Mouse (Mus musculus) gastrocnemius, adult 2 months (tissue): Measurements from ENCODE around the gene Ehmt1. TPM values are rescaled to one million over a fixed set of nuclear protein-coding genes. Genes with fewer than 3 reads are reported as not detected.
A peak's percentile ranks its signal among the peaks of the same experiment; 100 is the strongest.
"Not testable (repeated sequence)": the region's sequence is repeated elsewhere in the genome, so short reads cannot be mapped to it uniquely, and the experiment has no call there.

Source experiments
- DNase-seq: peaks from one replicate; pipeline ENCODE4 v3.0.0; 2022
- H3K27ac ChIP-seq: fragments of 200-600 bp; 2 replicates; pipeline ENCODE4 v1.8.1; 2022; ENCODE audit warnings: mild to moderate bottlenecking
- H3K4me3 ChIP-seq: fragments of 200-600 bp; 2 replicates; pipeline ENCODE4 v1.8.1; 2022; ENCODE audit warnings: mild to moderate bottlenecking, moderate library complexity
- CTCF ChIP-seq: fragments of 200-600 bp; IDR thresholded peaks from 2 replicates; pipeline ENCODE4 v1.8.1; 2022; ENCODE audit warnings: antibody characterized with exemption, mild to moderate bottlenecking, moderate library complexity
- intact Hi-C: fragments of 180-260 bp; cut with DNase I; formaldehyde crosslinking; loops from one replicate; pipeline ENCODE4 v1.15.1; 2025
- long read RNA-seq, 2 experiments: library from polyadenylated mRNA; stranded (forward); transcript quantifications; one replicate each; pipeline ENCODE4 v2.0.0; 2021
- total RNA-seq, 2 experiments: library from RNA; stranded (reverse); gene quantifications; 2 replicates each; pipeline ENCODE4 v1.2.3; 2021

Gene Ehmt1
- total RNA-seq: 10 to 100 TPM; 28.3 to 29.0 TPM
- long read RNA-seq, experiment 1, full-length matches to known transcripts: 8 of 13 reads
- long read RNA-seq, experiment 1, partial matches to known transcripts: 1 of 13 reads
- long read RNA-seq, experiment 1, other reads (novel, unspliced or antisense): 4 of 13 reads
- long read RNA-seq, experiment 2, full-length matches to known transcripts: 2 of 16 reads
- long read RNA-seq, experiment 2, partial matches to known transcripts: 6 of 16 reads
- long read RNA-seq, experiment 2, other reads (novel, unspliced or antisense): 8 of 16 reads

- H3K27ac ChIP-seq: peak within 1 kb of the TSS; percentile 91
- DNase-seq: peak; percentile 98
- intact Hi-C loops: no loop called here
- TF ChIP-seq CTCF: peak; percentile 19; the same call in 1 of the 2 replicates
- H3K4me3 ChIP-seq: peak within 1 kb of the TSS; percentile 87
Measured at GRCm38 (mm10) chr2:24918930-24919838, at the start of gene Ehmt1. TSS of gene Ehmt1 (minus strand) at chr2:24919614.

GRCm38 (mm10) chr2:24962304-24963000, 43.0 kb upstream of the Ehmt1 start, which contains the start of gene Dph7:
TSS of gene Dph7 (plus strand) at chr2:24962400.
- H3K4me3 ChIP-seq: peak within 1 kb of the TSS; percentile 73
- DNase-seq: peak; percentile 88
- intact Hi-C loops: no loop called here
- peak within 1 kb of the TSS; percentile 79 for H3K27ac ChIP-seq
- TF ChIP-seq CTCF: peak; percentile 93

GRCm38 (mm10) chr2:24960910-24961309, 41.5 kb upstream of the Ehmt1 start:
- H3K4me3 ChIP-seq: no peak overlapping the region
- intact Hi-C loops: no loop called here
- no peak for DNase-seq

DNA sequence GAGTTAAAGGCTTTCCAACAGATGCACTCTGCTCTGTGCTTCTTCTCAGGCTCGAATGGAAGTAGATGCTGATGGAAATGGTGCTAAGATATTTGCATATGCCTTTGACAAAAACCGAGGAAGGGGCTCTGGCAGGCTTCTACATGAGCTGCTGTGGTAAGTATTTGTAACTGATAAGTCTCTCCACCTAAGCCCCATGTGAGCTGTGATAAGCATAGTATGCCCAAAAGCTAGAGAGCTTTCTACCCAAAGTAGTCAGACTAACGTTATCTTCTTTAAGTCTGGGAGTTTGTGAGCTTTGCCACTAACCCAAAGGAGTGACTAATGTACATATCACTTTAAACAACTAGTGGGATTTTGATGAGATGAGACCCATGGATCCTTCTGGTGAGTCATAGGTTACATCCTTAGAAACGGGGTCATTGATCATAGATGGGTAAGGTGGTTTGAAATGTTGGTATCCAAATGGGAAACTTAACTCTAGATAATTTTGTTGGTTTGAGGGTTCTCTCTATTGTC, 33.2 kb upstream of the Ehmt1 start:
- intact Hi-C loops: no loop called here
- Histone ChIP-seq H3K27ac (no peak overlapping the region), H3K4me3 (no peak overlapping the region)
- no peak for DNase-seq
- TF ChIP-seq CTCF: no peak

More at GRCm38 (mm10) chr2:24960910-24961309, 41.5 kb upstream of the Ehmt1 start:
- no peak overlapping the region for H3K27ac ChIP-seq
- peak; percentile 55 for TF ChIP-seq CTCF

DNA sequence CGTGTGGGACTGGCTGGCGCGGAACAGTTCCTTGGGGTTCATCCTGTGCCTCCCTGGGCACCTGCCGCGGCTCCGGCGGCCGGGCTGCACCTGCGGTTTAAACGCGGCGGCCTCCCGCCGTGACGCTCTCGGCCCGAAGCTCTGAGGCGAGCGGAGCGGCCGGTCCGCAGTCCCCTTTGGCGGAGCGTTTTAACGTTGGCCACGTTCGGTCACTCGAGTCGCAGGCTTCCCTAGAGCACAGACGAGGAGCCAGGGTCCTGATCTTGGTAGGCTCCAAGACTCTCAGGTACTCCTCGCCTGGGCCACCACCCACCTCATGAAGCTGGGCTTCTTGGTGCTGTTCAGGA, 30.7 kb upstream of the Ehmt1 start:
- H3K27ac ChIP-seq: peak overlapping the region; percentile 86
- TF ChIP-seq CTCF: no peak
- H3K4me3 ChIP-seq: peak overlapping the region; percentile 97
- intact Hi-C loops: no loop called here
- no peak for DNase-seq

- intact Hi-C loops: no loop called here
- TF ChIP-seq CTCF: no peak
Measured at GRCm38 (mm10) chr2:24949421-24950188, 30.2 kb upstream of the Ehmt1 start, which contains the start of gene Zmynd19. TSS of gene Zmynd19 (plus strand) at chr2:24949792.

GRCm38 (mm10) chr2:24944304-24944703, 24.9 kb upstream of the Ehmt1 start:
- intact Hi-C loops, H3K4me3 ChIP-seq, H3K27ac ChIP-seq: not testable (repeated sequence)
- TF ChIP-seq CTCF: peak; percentile 61
- peak; percentile 45 for DNase-seq

More at GRCm38 (mm10) chr2:24949421-24950188, 30.2 kb upstream of the Ehmt1 start, which contains the start of gene Zmynd19:
- Histone ChIP-seq H3K4me3 (peak within 1 kb of the TSS; percentile 97), H3K27ac (peak within 1 kb of the TSS; percentile 86)
- peak; percentile 99 for DNase-seq

DNA sequence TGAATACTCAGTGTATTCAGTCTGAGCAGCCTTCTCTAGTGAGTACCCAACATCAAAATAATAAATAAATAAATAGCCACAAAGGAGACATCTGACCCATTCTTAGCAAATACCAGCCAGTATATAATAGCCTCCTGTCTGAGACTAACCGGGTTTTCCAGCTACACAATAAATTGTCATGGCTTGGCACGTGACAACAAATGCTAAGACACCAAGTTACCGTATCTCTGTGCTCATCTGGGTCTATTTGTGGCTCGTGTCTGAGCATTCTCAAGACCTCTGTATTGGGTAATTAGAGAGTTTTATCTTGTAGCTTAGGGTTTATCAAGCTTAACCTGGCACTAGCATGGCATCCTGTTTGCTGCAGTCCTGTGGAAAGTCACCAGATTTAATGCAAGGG, 22.7 kb upstream of the Ehmt1 start:
- intact Hi-C loops: no loop called here
- H3K4me3 ChIP-seq: no peak overlapping the region
- no peak overlapping the region for H3K27ac ChIP-seq
- no peak for DNase-seq
- no peak for TF ChIP-seq CTCF

- peak within 1 kb of the TSS; percentile 97 for H3K4me3 ChIP-seq
- intact Hi-C loops: no loop called here
- DNase-seq: peak; percentile 93
- H3K27ac ChIP-seq: peak within 1 kb of the TSS; percentile 88
- peak; percentile 53 for TF ChIP-seq CTCF
Measured at GRCm38 (mm10) chr2:24935057-24935796, 15.8 kb upstream of the Ehmt1 start, which contains the start of gene Arrdc1. TSS of gene Arrdc1 (minus strand) at chr2:24935252.

DNA sequence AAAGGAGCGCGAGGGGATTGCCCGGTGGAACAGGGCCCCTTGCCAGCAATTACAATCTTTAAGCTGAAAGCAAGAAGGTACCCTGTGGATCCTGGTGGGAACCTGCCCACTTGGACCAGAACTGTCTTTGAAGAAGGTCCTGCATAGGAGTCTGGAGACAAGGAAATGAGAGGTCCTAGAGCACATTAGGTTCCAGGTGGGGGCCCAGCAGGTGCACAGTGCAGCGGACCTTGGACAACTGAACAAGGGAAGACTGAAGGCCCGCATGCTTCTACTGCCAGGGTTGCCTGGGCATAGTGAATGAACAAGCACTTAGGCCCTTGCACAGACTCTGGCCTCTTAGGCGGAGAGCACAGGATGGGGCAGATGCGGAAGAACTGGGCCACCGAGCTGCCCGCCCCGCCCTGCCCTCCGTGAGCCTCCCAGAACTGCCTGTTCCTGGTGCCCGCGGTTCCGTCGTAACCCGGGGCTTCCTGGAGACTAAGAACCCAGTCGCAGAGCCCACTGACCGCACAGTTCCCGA, 15.1 kb upstream of the Ehmt1 start:
- intact Hi-C loops: no loop called here
- DNase-seq: no peak
- Histone ChIP-seq H3K27ac (peak overlapping the region; percentile 88), H3K4me3 (peak overlapping the region; percentile 97)
- no peak for TF ChIP-seq CTCF

DNA sequence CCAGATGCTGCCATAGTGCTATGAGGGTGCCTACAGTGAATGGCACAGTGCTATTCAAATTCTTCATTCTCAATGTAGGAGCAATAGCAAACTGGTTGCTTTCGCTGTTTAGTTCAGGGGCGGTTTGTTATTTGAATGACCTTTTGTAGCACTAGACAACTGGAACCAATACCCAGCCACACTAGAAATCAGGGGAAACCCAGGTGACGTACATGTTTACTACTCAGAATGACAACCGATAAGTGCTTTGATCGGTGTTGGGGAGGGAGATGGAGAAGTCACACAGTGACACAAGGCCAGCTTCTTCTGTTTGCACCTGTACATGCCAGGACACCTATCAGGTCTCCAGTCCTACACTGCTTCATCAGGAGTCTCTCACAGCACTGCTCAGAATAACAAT, 10.2 kb upstream of the Ehmt1 start:
- no peak for TF ChIP-seq CTCF
- no peak for DNase-seq
- no peak overlapping the region for H3K27ac ChIP-seq
- H3K4me3 ChIP-seq: no peak overlapping the region
- intact Hi-C loops: no loop called here
